Mouse (Mus musculus): ENCODE data around the gene Bzw1.

DNA sequence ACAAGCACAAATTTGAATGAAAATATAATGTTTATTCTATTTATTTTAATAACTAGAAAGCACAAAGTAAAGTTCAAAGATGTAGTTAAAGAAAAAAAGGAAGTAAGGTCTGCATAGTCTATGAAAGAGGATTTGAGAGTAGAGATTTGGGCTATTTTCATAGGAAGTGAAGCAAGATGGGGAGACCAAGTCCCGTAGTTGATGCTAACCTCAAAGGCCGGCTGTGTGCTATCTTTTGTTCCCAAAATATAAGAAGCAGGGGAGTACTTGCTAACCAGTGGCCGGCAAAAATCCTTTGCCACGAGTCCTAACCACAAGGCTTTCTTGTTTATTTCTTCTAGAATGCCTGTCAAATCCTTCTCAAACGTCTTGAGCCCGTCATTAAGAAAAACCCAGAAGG lies 44.0 kb upstream of the Bzw1 start:
- TF ChIP-seq POLR2A (IDR thresholded peaks at IDR 0.05; ENCODE audit: control insufficient read depth, low read depth, low read length) (no peak), CTCF (IDR thresholded peaks at IDR 0.05; ENCODE audit: control insufficient read depth, insufficient read depth, insufficient replicate concordance, low read depth, low read length) (no peak)
